Mouse (Mus musculus) heart, postnatal 4 days (tissue): ENCODE results near the gene Kank3. TPM values are rescaled to one million over a fixed set of nuclear protein-coding genes. Genes with fewer than 3 reads are reported as not detected.

ENCODE experiments used
- DNase-seq: peaks from one replicate; pipeline ENCODE4 v3.0.0; 2021
- total RNA-seq, 2 experiments: library from RNA; stranded (reverse); gene quantifications; 2 replicates each; pipeline ENCODE4 v1.2.3; 2021

Gene Kank3
- total RNA-seq, result 10 to 100 TPM; 57.5 to 58.5 TPM

DNA sequence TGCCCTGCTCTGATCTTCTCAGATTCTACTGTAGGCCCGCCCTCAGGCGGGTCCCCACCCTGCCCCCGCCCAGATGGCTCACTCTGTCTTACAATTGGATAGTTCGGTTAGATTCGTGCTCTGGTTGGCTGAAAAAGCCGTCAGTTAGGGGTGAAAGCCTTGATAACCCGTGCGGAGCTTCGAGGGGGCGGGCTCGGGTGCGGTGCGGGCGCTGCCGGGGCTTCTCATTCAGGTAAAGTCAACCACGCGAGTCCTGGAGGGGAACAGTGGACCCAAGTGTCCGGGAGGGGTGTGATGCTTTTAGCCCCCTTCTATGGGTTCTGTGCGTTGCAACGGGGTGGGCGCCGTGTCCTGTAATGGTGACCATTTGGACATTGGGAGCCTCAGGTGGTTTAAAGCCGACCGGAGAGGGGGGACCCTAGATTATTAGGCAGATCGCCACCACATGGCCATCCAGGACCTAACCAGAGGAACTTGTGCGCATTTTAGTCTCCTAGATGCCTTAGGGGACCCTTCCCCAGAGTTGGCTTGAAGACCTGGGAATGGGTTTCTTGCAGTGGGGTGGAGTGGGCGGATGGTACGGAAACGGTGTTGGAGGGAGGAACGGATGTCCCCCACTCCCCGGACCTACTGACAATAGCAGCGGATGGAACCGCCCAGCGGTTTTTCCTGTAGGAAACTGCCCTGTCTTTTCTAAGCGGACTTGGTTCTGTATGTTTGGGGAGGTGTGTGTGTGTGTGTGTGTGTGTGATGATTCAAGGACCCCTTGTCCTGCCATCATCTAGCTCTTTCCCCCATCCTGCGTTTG lies at the start of gene Kank3:
Gene Kank3, plus strand, starts transcription at position 186 of the 808 bp plus-strand sequence.
- peak; percentile 98 for DNase-seq

DNA sequence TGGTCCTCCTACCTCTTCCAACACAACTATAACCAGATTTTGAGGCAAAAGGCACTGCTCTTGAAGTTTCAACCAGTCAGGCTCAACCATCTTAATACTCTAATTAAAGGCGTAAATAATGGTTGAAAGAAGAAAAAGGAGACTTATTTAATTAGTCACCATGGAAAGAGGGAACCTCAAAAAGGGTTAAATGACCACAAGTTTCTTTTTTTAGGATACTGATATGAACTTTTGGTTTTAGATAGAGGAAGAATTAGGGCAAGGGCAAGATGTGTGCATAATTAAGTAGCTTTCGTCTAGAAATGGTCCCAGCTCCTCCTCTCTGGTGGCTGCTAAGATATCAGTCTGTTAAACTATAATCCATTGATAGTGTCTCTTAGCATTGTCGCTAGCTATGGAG lies 43.9 kb upstream of the Kank3 start:
- no peak for DNase-seq

DNA sequence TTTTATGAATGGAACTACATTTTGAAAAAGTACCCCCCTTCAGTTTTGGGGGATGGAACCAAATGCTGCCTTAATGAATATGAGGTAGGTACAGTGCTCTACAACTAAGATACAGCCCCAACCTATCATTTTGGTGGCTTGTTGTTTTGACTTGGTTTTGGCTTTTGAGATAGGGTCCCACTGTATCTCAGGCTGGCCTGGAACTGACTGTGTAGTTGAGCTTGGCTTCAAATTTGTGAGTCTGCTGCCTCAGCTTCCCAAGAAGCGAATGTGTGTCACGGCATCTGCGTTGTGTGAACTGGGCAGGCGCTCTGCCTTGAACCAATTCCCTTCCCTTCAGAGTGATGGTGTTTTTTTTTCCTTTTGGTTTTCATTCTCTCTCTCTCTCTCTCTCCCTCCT lies 38.7 kb upstream of the Kank3 start:
- no peak for DNase-seq

- DNase-seq, result no peak
Measured at GRCm38 (mm10) chr17:33773426-33773825, 36.9 kb upstream of the Kank3 start.

GRCm38 (mm10) chr17:33773871-33774572 lies 36.3 kb upstream of the Kank3 start:
- no peak for DNase-seq

DNA sequence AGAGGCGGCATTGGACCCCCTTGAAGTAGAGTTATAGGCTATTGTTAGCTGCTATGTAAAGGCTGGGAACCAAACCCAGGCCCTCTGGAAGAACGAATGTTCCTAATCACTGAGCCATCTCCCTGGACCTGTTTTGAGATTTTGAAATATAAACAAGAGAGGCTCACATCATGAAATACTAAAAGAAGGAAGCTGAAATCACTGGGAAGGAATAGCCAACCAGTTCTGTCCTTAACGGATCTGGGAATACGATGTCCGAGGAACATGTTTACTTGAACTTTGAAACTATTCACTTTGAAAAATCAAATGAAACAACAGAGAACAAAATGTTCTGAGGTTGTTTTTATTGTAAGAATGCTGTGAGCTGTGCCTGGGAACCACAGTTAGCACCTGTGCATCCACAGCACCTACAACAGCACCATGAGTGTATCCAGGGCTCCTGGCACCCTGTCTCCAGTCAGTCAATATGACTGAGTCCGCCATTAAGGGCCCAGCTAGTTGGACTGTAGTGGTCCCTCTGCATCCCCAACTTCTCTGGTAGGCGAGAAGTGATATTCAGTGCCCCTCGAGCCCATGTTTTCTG lies 35.7 kb upstream of the Kank3 start:
- DNase-seq, result no peak

- DNase-seq, result no peak
Measured at GRCm38 (mm10) chr17:33775287-33775686, 35.0 kb upstream of the Kank3 start.

DNA sequence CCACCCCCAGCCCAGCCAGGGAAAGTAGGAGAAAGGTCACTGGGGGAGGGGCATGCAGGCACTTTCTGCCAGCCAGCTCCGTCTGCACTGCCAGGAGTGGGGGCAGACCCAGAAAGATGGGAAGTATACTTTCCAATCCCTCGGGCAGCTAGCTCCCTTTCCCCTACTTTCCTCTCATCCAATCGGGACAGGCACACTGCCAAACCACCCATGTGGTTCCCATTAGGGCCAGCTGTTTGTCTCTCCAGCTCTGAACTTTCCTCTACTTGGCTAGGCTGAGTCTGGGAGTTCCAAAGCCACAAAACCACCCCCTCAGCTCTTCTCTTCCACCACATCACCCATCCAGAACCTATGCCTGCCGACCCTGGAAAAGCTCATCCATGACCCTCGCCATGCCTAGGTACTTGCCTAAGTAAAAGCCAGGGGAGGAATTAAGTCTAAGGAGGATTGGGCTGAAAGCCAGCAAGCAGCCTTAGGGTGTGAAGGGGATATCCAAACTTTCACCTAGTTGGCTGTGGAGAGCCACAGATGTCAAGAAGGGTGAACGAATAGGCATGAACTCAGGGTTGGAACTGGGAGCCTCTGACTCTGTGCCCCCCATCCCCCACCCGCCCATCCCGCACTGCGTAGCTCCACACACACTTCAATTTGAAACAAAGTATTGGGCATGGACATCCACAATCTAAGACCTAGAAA lies 30.9 kb upstream of the Kank3 start:
- DNase-seq, result peak; percentile 99

GRCm38 (mm10) chr17:33779967-33780295 lies 30.4 kb upstream of the Kank3 start:
- no peak for DNase-seq

DNA sequence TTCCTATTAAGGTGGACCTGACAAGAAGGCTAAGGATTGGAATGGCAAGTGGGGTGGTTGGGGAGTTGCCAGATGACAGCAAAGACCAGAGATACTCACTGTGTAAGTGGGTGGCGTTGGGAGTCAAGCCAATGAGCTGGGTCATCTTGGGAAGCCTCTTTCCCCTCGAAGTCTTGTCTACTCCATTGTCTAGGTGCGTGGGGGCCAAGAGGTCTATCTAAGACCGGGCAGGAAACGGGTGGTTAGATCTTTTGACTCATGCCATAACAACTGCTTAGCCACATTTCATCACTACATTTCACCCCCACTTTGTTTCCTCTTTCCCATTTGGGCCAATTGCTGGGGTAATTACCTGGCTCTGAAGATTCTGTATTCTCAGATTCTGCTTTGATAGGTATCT lies 29.9 kb upstream of the Kank3 start:
- DNase-seq, result peak; percentile 81

GRCm38 (mm10) chr17:33781124-33781977 lies 29.0 kb upstream of the Kank3 start, which contains the start of gene Angptl4:
Gene Angptl4 (minus strand): TSS chr17:33781830.
- peak; percentile 83 for DNase-seq

DNA sequence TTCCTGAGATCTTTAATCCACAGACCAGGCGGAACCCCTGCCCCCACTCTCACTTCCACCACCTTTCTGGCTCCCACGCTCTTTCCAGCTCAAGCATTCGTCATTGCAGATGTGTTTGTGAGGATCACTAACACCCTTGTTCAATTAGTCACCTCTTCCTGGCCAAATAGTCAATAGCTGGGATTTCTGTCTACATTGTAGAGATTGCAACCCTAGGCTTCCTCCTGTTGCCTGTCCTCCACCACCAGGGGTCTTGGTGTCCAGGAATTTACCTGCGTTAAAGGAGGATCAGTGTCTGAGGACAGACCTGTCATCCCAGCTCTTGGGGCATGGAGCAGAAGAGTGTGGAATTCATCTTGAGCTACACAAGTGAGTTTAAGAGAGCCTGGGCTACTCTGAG lies 28.3 kb upstream of the Kank3 start:
- peak; percentile 37 for DNase-seq

- DNase-seq, result peak; percentile 92
Measured at GRCm38 (mm10) chr17:33783408-33783807, 26.9 kb upstream of the Kank3 start.

DNA sequence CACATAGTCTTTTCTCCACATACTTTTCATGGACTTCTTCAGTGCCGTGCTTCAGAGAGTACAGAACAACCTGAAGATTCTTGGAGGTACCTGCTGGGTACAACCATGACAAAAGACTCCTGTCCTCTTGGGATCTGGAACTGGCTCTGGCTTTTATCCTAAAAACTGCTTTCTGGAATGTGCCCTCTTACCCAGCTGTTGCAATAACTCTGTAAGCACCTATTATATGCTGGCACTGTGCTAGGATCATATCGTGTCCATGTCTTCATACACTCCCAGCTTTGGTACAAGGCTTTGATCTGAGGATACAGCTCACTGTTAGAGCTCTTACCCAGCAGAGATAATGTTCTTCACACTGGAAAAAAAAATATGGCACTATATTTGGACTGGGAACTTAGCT lies 25.4 kb upstream of the Kank3 start:
- DNase-seq, result no peak

DNA sequence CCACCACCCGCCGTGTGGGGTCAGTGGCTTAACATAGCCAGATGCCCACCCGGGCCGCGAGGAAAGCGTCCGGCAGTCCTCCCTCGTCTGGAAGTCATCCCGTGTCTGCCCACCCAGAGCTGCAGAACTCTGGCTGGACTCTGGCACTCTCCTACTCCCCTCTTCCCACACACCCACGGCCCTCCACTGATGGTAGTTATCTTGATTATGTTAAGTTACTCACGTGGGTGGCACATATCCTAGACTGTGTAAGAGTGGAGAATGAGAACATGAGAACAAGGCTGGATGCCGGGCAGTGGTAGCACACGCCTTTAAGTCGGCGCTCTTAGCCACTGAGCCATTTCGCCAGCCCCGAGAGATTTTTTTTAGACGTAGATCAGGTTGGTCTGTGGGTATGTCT lies 23.9 kb upstream of the Kank3 start:
- DNase-seq, result no peak

- DNase-seq, result no peak
Measured at GRCm38 (mm10) chr17:33788732-33789131, 21.6 kb upstream of the Kank3 start.

DNA sequence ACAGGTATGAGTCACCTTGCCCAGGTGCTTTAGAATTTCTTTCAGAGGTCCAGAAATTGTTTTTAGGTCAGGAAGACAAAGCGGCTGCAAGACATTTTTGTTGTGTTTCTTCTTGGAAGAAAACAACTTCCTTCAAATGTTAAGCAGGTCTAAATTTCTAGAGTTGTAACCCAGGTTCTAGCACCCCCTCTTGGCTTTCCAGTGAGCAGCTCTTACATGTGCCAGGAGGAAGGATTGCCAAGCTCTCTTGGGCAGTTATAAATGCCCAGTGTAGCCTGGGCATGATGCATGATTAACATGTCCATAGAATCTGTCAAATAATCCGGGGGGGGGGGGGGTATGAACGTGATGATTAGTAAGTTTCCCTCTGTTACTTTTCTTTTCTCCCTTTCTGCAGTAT lies 12.0 kb upstream of the Kank3 start:
- peak; percentile 50 for DNase-seq

- no peak for DNase-seq
Measured at GRCm38 (mm10) chr17:33799277-33799676, 11.0 kb upstream of the Kank3 start.

DNA sequence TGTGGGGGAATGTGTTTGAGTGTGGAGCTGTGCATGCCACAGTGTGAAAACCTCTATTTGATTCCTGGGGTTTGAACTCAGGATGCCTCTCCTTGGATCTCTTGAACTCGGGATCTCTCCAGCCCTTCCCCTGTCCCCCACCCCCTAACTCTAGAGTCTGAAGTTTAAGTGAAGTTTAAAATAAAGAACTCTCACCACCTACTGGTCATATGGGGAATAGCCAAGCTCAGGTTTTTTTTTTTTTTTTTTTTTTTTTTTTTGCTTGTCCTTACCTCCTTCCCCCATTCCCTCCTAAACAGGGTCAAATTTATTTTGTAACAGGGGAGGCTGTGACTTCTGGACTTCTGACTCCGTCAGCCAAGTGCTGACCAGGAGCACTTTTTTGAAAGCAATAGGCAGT lies 8.1 kb upstream of the Kank3 start:
- DNase-seq, result no peak

GRCm38 (mm10) chr17:33804205-33804604 lies 6.1 kb upstream of the Kank3 start:
- no peak for DNase-seq

DNA sequence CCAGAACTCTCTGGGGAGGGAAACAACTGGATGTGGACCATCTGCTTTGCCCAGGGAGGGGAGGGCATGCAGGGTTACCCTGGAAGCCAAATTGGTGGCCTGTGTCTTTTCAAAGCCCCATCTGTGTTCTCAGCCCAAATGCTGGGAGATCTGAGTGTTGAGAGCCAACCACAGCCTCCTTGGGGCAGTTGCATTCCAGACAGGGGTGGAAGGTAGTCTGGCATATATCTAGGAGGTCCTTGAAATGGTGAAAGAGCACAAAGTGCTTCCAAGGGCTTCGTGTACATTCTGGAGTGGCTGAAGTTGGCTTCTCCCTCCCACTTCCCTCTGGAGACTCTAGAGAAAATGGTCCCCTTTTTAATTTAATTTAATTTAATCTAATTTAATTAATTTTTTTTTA lies 5.6 kb upstream of the Kank3 start:
- DNase-seq, result no peak
